Mouse (Mus musculus): ENCODE data around the gene Ppig.

The Ppig gene

GRCm38 (mm10) chr2:69760980-69761379 is 38.6 kb downstream of the Ppig start:
- DNase-seq (ENCODE audit: extremely low spot score, low spot score): no peak

- DNase-seq (ENCODE audit: extremely low spot score, low spot score): no peak
These were observed 41.0 kb downstream of the Ppig start for GRCm38 (mm10) chr2:69763340-69763739.

DNA sequence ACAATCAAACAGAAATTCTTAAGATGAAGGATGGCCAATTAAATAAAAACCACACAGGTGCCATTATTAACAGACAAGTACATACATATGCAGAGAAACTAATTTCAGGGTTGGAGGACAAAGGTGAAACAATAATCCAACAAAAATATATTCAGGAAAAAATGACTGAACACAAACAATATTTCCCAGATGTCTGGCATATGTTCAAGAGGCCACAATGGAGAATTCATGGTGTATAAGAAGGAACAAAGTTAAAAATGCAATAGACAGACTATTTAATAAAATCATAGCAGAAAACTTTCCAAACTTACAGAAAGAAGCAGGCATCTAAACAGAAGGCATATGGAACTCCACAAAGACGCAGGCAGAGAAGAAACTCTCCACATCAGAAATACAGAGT is 42.4 kb downstream of the Ppig start:
- no peak for DNase-seq (ENCODE audit: extremely low spot score, low spot score)

GRCm38 (mm10) chr2:69773331-69773730 is 51.0 kb downstream of the Ppig start:
- DNase-seq (ENCODE audit: extremely low spot score, low spot score): no peak

DNA sequence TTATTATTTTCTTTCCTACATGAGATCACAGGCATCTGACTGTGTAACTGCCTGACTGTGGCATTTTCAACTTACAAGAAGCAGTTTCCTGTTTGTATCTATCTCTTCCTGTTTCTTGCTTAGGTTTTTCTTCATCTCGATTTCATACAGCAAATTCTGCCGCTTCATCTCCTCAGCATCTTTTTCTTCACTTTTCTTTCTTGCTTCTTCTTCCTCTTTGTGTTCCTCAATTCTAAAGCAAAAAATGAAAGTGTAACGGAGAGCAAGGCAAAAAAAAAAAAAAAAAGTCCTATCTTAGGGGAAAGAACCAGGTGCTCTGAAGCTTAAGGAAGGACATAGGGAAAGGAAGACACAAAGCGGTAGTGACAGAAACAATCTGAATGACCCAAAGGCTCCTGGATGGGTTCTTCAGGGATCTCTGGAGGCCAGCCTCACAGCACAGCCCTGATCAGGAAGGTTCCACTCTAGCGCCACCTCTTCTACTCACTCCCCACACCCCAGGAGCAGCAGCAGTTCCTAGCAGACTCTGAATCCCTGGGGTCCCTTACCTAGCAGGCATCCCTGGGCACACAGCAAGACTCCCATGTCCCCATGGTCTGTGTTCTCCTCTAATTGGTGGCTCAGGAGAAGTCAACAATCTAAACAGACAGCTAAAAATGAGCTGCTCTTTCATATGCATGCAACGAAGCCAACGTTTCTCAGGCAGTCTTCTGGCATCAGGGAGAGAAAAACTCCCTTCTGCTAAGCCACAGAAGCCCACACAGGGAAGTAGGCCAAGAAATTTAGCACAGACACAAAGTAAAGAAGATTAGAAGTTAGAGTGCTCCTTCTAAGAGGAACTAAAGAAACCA is 55.9 kb downstream of the Ppig start:
- DNase-seq (ENCODE audit: extremely low spot score, low spot score): no peak

GRCm38 (mm10) chr2:69778836-69779177 is 56.5 kb downstream of the Ppig start:
- no peak for DNase-seq (ENCODE audit: extremely low spot score, low spot score)

DNA sequence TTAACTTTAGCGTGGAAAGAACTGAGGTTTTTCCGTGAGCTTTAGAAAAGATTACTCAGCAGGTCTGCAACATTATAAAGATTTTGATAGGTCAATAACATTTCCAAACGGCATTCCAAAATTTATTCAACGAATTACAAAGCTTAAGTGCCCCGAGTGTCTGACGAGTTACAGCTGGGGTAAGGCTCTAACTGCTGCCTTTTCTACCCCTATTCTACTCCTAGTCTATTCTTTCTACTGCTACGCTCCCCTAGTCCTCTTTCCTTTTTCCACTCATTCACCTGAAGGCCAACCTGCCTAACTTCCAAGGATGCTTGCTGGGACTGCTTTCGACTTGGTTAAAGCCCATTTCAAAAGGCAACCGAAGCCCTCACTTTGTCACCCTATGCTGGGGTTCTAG is 66.6 kb downstream of the Ppig start:
- no peak for DNase-seq (ENCODE audit: extremely low spot score, low spot score)

- peak; percentile 99 for DNase-seq (ENCODE audit: extremely low spot score, low spot score)
These were observed 67.2 kb downstream of the Ppig start, which contains the start of the genes Ccdc173 and Phospho2 for GRCm38 (mm10) chr2:69789429-69790069. Ccdc173 (minus strand) TSS chr2:69789575. Phospho2 (plus strand) TSS chr2:69789623.

DNA sequence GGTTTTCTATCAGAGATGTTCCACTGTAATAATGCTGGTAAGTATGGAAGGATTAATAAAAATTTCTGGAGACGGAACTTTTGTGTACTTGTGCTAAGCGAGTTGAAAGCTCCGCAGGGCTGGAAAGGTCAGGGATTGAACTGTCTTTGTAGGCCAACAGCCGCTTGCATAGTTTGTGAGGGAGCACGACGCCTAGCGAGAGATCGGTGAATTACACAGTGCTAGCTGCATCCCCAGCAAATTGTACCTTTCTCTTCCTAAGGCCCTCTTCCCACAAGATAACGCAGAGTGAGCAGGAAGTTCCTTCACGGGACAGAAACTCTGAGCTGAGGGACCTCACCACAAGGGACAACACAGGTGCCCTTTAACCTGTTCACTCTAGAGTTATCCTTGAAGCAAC is 67.9 kb downstream of the Ppig start:
- peak; percentile 89 for DNase-seq (ENCODE audit: extremely low spot score, low spot score)

DNA sequence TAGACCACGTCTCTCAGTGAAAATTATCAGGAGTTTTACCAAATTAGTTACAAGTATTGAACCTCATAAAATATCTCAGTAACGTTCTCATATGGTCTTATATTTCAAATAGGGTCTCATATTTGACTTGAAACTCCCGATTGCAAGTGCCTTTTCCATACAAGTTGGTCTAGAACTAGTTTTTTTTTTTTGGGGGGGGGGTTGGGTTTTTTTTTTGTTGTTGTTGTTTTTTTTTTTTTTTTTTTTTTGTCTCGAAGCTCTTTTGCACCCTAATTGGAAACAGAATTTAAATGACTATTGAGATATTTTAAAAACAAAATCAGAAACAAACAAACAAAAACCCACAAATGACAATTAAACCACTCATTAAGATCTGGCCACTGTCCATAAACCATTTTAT is 68.4 kb downstream of the Ppig start:
- no peak for DNase-seq (ENCODE audit: extremely low spot score, low spot score)

DNA sequence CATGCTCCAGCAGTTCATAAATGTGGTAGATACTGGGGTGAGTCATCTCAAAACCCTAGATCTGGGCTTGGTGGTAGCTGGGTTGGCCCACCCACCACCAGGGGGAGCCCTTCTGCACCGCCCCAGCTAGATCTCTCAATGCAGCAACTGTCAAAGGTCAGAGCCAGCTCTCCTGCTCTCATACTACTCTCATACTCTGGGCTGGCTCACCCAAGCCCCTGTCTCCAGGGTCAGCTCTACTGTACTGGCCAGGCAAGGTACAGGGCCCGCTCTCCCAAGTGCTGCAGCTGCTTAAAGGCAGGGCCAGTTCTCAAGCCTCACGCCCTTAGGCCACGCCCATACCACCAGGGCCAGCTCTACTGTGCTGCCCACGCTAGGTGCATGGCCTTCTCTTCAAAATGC is 80.6 kb downstream of the Ppig start:
- DNase-seq (ENCODE audit: extremely low spot score, low spot score): peak; percentile 50
